In the genomic region with DNA sequence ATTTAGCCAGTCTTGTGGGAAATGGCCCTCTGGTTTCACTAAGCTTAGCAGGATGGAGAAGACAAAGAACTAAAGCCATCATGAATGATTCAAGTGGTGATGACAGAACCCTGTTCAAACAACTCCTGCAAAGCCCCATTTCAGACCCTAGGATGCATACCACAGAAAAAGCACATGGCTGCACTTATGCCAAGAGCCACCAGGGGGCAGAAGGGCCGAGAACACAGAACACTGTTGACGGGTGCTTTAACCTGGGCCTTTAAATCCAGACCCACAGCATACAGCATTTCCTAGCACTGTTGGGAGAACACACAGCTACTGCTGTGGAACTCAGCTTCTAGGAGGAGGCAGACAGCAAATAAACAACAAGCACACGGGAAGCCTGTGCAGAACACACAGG, we compare ENCODE assay signal across 7 mouse cellular contexts. TPM values are rescaled to one million over a fixed set of nuclear protein-coding genes. Genes with fewer than 3 reads are reported as not detected.
DNase-seq lines count a peak whose midpoint lies in the region; ATAC-seq and TF ChIP-seq lines count a peak whose summit lies in the region.

No protein-coding gene starts in this region.

- H3K9ac ChIP-seq in ES-E14 (ENCODE audit: insufficient read depth, low read depth, low read length, poor library complexity, severe bottlenecking): no peak overlapping the region
- H3K9ac ChIP-seq in forebrain, embryonic 13.5 days: no peak overlapping the region
- no peak overlapping the region for H3K9ac ChIP-seq in intestine, embryonic 15.5 days
- H3K9ac ChIP-seq in limb, embryonic 11.5 days (ENCODE audit: low read length): no peak overlapping the region

- peak; percentile 68 for DNase-seq in CD4-positive, CD25-positive, alpha-beta regulatory T cell, adult 2 months (ENCODE audit: low read depth, low spot score)
- DNase-seq in ES-E14 (ENCODE audit: low read depth, low spot score): peak; percentile 79
- peak; percentile 60 for DNase-seq in c-Kit-positive CD71-positive TER-119-positive erythroid progenitor cells, embryonic 14.5 days (ENCODE audit: low spot score)
- peak; percentile 82 for DNase-seq in limb, embryonic 11.5 days (ENCODE audit: low spot score)
- DNase-seq in natural killer cell, adult 2 months (ENCODE audit: low spot score in 2 of 2): peak; percentile 9 to 45

- peaks cover 0 to 13% of the 10 kb centered on the region in 2 experiments; a peak in 1 of 4 replicates for H3K4me1 ChIP-seq in ES-E14 (ENCODE audit: control insufficient read depth in 2 of 2, insufficient read depth in 2 of 2, low read length in 2 of 2, poor library complexity in 1 of 2)
- no peaks in the 10 kb centered on the region for H3K4me1 ChIP-seq in forebrain, embryonic 13.5 days
- no peaks in the 10 kb centered on the region for H3K4me1 ChIP-seq in intestine, embryonic 15.5 days (replicated peaks)
- H3K4me1 ChIP-seq in limb, embryonic 11.5 days (ENCODE audit: control insufficient read depth, insufficient read depth, low read length): no peaks in the 10 kb centered on the region

- no peaks in the 10 kb centered on the region for H3K27me3 ChIP-seq in forebrain, embryonic 13.5 days
- H3K27me3 ChIP-seq in intestine, embryonic 15.5 days (replicated peaks): no peaks in the 10 kb centered on the region
- no peaks in the 10 kb centered on the region for H3K27me3 ChIP-seq in limb, embryonic 11.5 days (ENCODE audit: control insufficient read depth, insufficient read depth, low read length)

- H3K9me3 ChIP-seq in ES-E14 (ENCODE audit: control insufficient read depth, insufficient read depth, low read depth, low read length): no peaks in the 10 kb centered on the region
- no peaks in the 10 kb centered on the region for H3K9me3 ChIP-seq in forebrain, embryonic 13.5 days (replicated peaks)
- no peaks in the 10 kb centered on the region for H3K9me3 ChIP-seq in intestine, embryonic 15.5 days
- no peaks in the 10 kb centered on the region for H3K9me3 ChIP-seq in limb, embryonic 11.5 days (ENCODE audit: control insufficient read depth, low read length)

- ATAC-seq in forebrain, embryonic 13.5 days: peak; percentile 53; the same call in 1 of the 2 replicates
- peak; percentile 43; the same call in 1 of the 2 replicates for ATAC-seq in intestine, embryonic 15.5 days
- no peak for ATAC-seq in limb, embryonic 11.5 days (ENCODE audit: insufficient number of reproducible peaks, low FRiP score, low TSS enrichment, low read depth)

- H3K4me3 ChIP-seq in ES-E14 (ENCODE audit: insufficient read depth in 1 of 2, low read depth in 1 of 2, low read length in 2 of 2, poor library complexity in 1 of 2, severe bottlenecking in 1 of 2): no peak overlapping the region
- H3K4me3 ChIP-seq in forebrain, embryonic 13.5 days: no peak overlapping the region
- H3K4me3 ChIP-seq in intestine, embryonic 15.5 days (replicated peaks): no peak overlapping the region
- H3K4me3 ChIP-seq in limb, embryonic 11.5 days (ENCODE audit: low read depth, low read length): no peak overlapping the region

- H3K4me2 ChIP-seq in forebrain, embryonic 13.5 days: no peak overlapping the region
- H3K4me2 ChIP-seq in intestine, embryonic 15.5 days (replicated peaks): no peak overlapping the region
- no peak overlapping the region for H3K4me2 ChIP-seq in limb, embryonic 11.5 days (ENCODE audit: low read depth, severe bottlenecking)

- 28% methylated on average over 3 of the region's 3 CpGs for WGBS in forebrain, embryonic 13.5 days
- WGBS in intestine, embryonic 15.5 days: 17% methylated on average over 3 of the region's 3 CpGs
- WGBS in limb, embryonic 11.5 days: 40% methylated on average over 3 of the region's 3 CpGs

- no peak overlapping the region for H3K27ac ChIP-seq in ES-E14 (ENCODE audit: insufficient read depth, low read depth, low read length, poor library complexity, severe bottlenecking)
- H3K27ac ChIP-seq in forebrain, embryonic 13.5 days: no peak overlapping the region
- H3K27ac ChIP-seq in intestine, embryonic 15.5 days: no peak overlapping the region
- H3K27ac ChIP-seq in limb, embryonic 11.5 days (replicated peaks; ENCODE audit: low read depth, low read length): no peak overlapping the region

- in situ Hi-C loops in ES-E14 (cut with MboI; ENCODE audit: low sequenced_read_pairs in 2 of 2, unreplicated experiment in 2 of 2): no loop called here

- H3K36me3 ChIP-seq in ES-E14 (ENCODE audit: control insufficient read depth, insufficient read depth, low read length, poor library complexity, severe bottlenecking): peaks cover 53% of the 10 kb centered on the region
- H3K36me3 ChIP-seq in forebrain, embryonic 13.5 days (ENCODE audit: poor library complexity, severe bottlenecking): peaks cover 84% of the 10 kb centered on the region
- peaks cover 48% of the 10 kb centered on the region for H3K36me3 ChIP-seq in intestine, embryonic 15.5 days
- peaks cover 5% of the 10 kb centered on the region; the same call in 1 of the 2 replicates for H3K36me3 ChIP-seq in limb, embryonic 11.5 days (ENCODE audit: control insufficient read depth, insufficient read depth, low read length)

TF ChIP-seq in ES-E14, 5 proteins besides CTCF, POLR2A, EP300 and RAD21:
- TF ChIP-seq CHD2 (IDR thresholded peaks at IDR 0.05; ENCODE audit: low read depth, low read length): no peak
- TF ChIP-seq ZC3H11A (IDR thresholded peaks at IDR 0.05; ENCODE audit: borderline replicate concordance, low read depth, low read length): no peak
- TF ChIP-seq MAFK (IDR thresholded peaks at IDR 0.05; ENCODE audit: insufficient read depth, low read depth, low read length): no peak
- TF ChIP-seq ZNF384 (IDR thresholded peaks at IDR 0.05; ENCODE audit: low read depth, low read length): no peak
- no peak for TF ChIP-seq HCFC1 (IDR thresholded peaks at IDR 0.05; ENCODE audit: borderline replicate concordance, insufficient read depth, low read length)

RNA-seq across cellular contexts. Expression of a gene that starts 27.6 kb away (rescaled TPM):
- total RNA-seq in ES-E14 (2012; rRNA removed): 54.7 and 78.6 TPM in 2 replicates
- 31.8 and 34.4 TPM in 2 replicates for polyA plus RNA-seq in forebrain, embryonic 13.5 days (2015; fragmentation: Nextera tagmentation; extraction: Ambion mirVana)
- polyA plus RNA-seq in intestine, embryonic 15.5 days (2015; fragmentation: Nextera tagmentation; extraction: Ambion mirVana): 25.7 and 25.9 TPM in 2 replicates
- 37.6 and 38.2 TPM in 2 replicates for polyA plus RNA-seq in limb, embryonic 11.5 days (2014; fragmentation: Nextera tagmentation; extraction: Ambion mirVana)

Comparison
In these comparisons a context has a peak if more than half of its experiments do, and no peak if none do; other contexts are left out.
1. DNase-seq: peak in every context shown above with its lines; median percentile 82 in limb, embryonic 11.5 days; 79 in ES-E14; 68 in CD4-positive, CD25-positive, alpha-beta regulatory T cell, adult 2 months; 60 in c-Kit-positive CD71-positive TER-119-positive erythroid progenitor cells, embryonic 14.5 days; 27 in natural killer cell, adult 2 months.